Mouse (Mus musculus): ENCODE measurements at regions not wholly inside any gene's neighbourhood (a gene's known extent, or its start where the extent isn't known, plus 50 kb on each side); places are given as distances from the start of the nearest gene placed in this dataset.

- Histone ChIP-seq H3K9ac (ENCODE audit: insufficient read depth, low read depth, low read length, poor library complexity, severe bottlenecking) (no peak overlapping the region), H3K4me1 (ENCODE audit: control insufficient read depth in 2 of 2, insufficient read depth in 2 of 2, low read length in 2 of 2, poor library complexity in 1 of 2) (no peaks in the 10 kb centered on the region), H3K27ac (ENCODE audit: insufficient read depth, low read depth, low read length, poor library complexity, severe bottlenecking) (no peak overlapping the region), H3K36me3 (ENCODE audit: control insufficient read depth, insufficient read depth, low read length, poor library complexity, severe bottlenecking) (no peaks in the 10 kb centered on the region), H3K9me3 (ENCODE audit: control insufficient read depth, insufficient read depth, low read depth, low read length) (no peaks in the 10 kb centered on the region), H3K4me3 (ENCODE audit: insufficient read depth in 1 of 2, low read depth in 1 of 2, low read length in 2 of 2, poor library complexity in 1 of 2, severe bottlenecking in 1 of 2) (no peak overlapping the region)
- no peak for DNase-seq (ENCODE audit: low read depth, low spot score)
- no peak for TF ChIP-seq MAFK (IDR thresholded peaks at IDR 0.05; ENCODE audit: insufficient read depth, low read depth, low read length)
- no peak for TF ChIP-seq ZC3H11A (IDR thresholded peaks at IDR 0.05; ENCODE audit: borderline replicate concordance, low read depth, low read length)
- TF ChIP-seq CHD2 (IDR thresholded peaks at IDR 0.05; ENCODE audit: low read depth, low read length): no peak
- in situ Hi-C loops (cut with MboI; ENCODE audit: low sequenced_read_pairs in 2 of 2, unreplicated experiment in 2 of 2): no loop called here
Observed at GRCm38 (mm10) chr16:92997636-92998035, 171.7 kb upstream of the Runx1 start.

GRCm38 (mm10) chr16:92995993-92996350, 170.0 kb upstream of the Runx1 start:
- DNase-seq (ENCODE audit: low read depth, low spot score): no peak
- no peaks in the 10 kb centered on the region for H3K9me3 ChIP-seq (ENCODE audit: control insufficient read depth, insufficient read depth, low read depth, low read length)
- in situ Hi-C loops (cut with MboI; ENCODE audit: low sequenced_read_pairs in 2 of 2, unreplicated experiment in 2 of 2): no loop called here
- H3K27ac ChIP-seq (ENCODE audit: insufficient read depth, low read depth, low read length, poor library complexity, severe bottlenecking): no peak overlapping the region
- no peak for TF ChIP-seq ZNF384 (IDR thresholded peaks at IDR 0.05; ENCODE audit: low read depth, low read length)
- TF ChIP-seq HCFC1 (IDR thresholded peaks at IDR 0.05; ENCODE audit: borderline replicate concordance, insufficient read depth, low read length): no peak
- no peak for TF ChIP-seq MAFK (IDR thresholded peaks at IDR 0.05; ENCODE audit: insufficient read depth, low read depth, low read length)
- TF ChIP-seq CHD2 (IDR thresholded peaks at IDR 0.05; ENCODE audit: low read depth, low read length): no peak
- TF ChIP-seq ZC3H11A (IDR thresholded peaks at IDR 0.05; ENCODE audit: borderline replicate concordance, low read depth, low read length): no peak
- H3K9ac ChIP-seq (ENCODE audit: insufficient read depth, low read depth, low read length, poor library complexity, severe bottlenecking): no peak overlapping the region
- no peak overlapping the region for H3K4me3 ChIP-seq (ENCODE audit: insufficient read depth in 1 of 2, low read depth in 1 of 2, low read length in 2 of 2, poor library complexity in 1 of 2, severe bottlenecking in 1 of 2)
- no peaks in the 10 kb centered on the region for H3K4me1 ChIP-seq (ENCODE audit: control insufficient read depth in 2 of 2, insufficient read depth in 2 of 2, low read length in 2 of 2, poor library complexity in 1 of 2)
- H3K36me3 ChIP-seq (ENCODE audit: control insufficient read depth, insufficient read depth, low read length, poor library complexity, severe bottlenecking): no peaks in the 10 kb centered on the region

- TF ChIP-seq MAFK (IDR thresholded peaks at IDR 0.05; ENCODE audit: insufficient read depth, low read depth, low read length) (no peak), HCFC1 (IDR thresholded peaks at IDR 0.05; ENCODE audit: borderline replicate concordance, insufficient read depth, low read length) (no peak), CHD2 (IDR thresholded peaks at IDR 0.05; ENCODE audit: low read depth, low read length) (no peak), ZNF384 (IDR thresholded peaks at IDR 0.05; ENCODE audit: low read depth, low read length) (no peak), ZC3H11A (IDR thresholded peaks at IDR 0.05; ENCODE audit: borderline replicate concordance, low read depth, low read length) (no peak)
- Histone ChIP-seq H3K9me3 (ENCODE audit: control insufficient read depth, insufficient read depth, low read depth, low read length) (no peaks in the 10 kb centered on the region), H3K4me1 (ENCODE audit: control insufficient read depth in 2 of 2, insufficient read depth in 2 of 2, low read length in 2 of 2, poor library complexity in 1 of 2) (no peaks in the 10 kb centered on the region), H3K4me3 (ENCODE audit: insufficient read depth in 1 of 2, low read depth in 1 of 2, low read length in 2 of 2, poor library complexity in 1 of 2, severe bottlenecking in 1 of 2) (no peak overlapping the region), H3K36me3 (ENCODE audit: control insufficient read depth, insufficient read depth, low read length, poor library complexity, severe bottlenecking) (no peaks in the 10 kb centered on the region), H3K9ac (ENCODE audit: insufficient read depth, low read depth, low read length, poor library complexity, severe bottlenecking) (no peak overlapping the region), H3K27ac (ENCODE audit: insufficient read depth, low read depth, low read length, poor library complexity, severe bottlenecking) (no peak overlapping the region)
- no peak for DNase-seq (ENCODE audit: low read depth, low spot score)
- in situ Hi-C loops (cut with MboI; ENCODE audit: low sequenced_read_pairs in 2 of 2, unreplicated experiment in 2 of 2): no loop called here
Observed at GRCm38 (mm10) chr16:92995132-92995992, 169.4 kb upstream of the Runx1 start.

GRCm38 (mm10) chr16:92992876-92993275, 166.9 kb upstream of the Runx1 start:
- in situ Hi-C loops (cut with MboI; ENCODE audit: low sequenced_read_pairs in 2 of 2, unreplicated experiment in 2 of 2): no loop called here
- Histone ChIP-seq H3K27ac (ENCODE audit: insufficient read depth, low read depth, low read length, poor library complexity, severe bottlenecking) (no peak overlapping the region), H3K4me3 (ENCODE audit: insufficient read depth in 1 of 2, low read depth in 1 of 2, low read length in 2 of 2, poor library complexity in 1 of 2, severe bottlenecking in 1 of 2) (no peak overlapping the region), H3K4me1 (ENCODE audit: control insufficient read depth in 2 of 2, insufficient read depth in 2 of 2, low read length in 2 of 2, poor library complexity in 1 of 2) (no peaks in the 10 kb centered on the region), H3K9me3 (ENCODE audit: control insufficient read depth, insufficient read depth, low read depth, low read length) (no peaks in the 10 kb centered on the region), H3K9ac (ENCODE audit: insufficient read depth, low read depth, low read length, poor library complexity, severe bottlenecking) (no peak overlapping the region), H3K36me3 (ENCODE audit: control insufficient read depth, insufficient read depth, low read length, poor library complexity, severe bottlenecking) (no peaks in the 10 kb centered on the region)
- no peak for DNase-seq (ENCODE audit: low read depth, low spot score)
- TF ChIP-seq ZNF384 (IDR thresholded peaks at IDR 0.05; ENCODE audit: low read depth, low read length) (no peak), CHD2 (IDR thresholded peaks at IDR 0.05; ENCODE audit: low read depth, low read length) (no peak), HCFC1 (IDR thresholded peaks at IDR 0.05; ENCODE audit: borderline replicate concordance, insufficient read depth, low read length) (no peak), ZC3H11A (IDR thresholded peaks at IDR 0.05; ENCODE audit: borderline replicate concordance, low read depth, low read length) (no peak), MAFK (IDR thresholded peaks at IDR 0.05; ENCODE audit: insufficient read depth, low read depth, low read length) (no peak)
